Mouse (Mus musculus) lung, adult 2 months (tissue): ENCODE data around the gene Dcakd. TPM values are rescaled to one million over a fixed set of nuclear protein-coding genes. Genes with fewer than 3 reads are reported as not detected.

Source experiments
- DNase-seq: peaks from one replicate; pipeline ENCODE4 v3.0.0; 2022
- H3K4me1 ChIP-seq: fragments of 200-500 bp; 2 replicates; pipeline ENCODE4 v1.6.1; 2011; ENCODE audit warnings: low read length; ENCODE audit not compliant: control insufficient read depth, insufficient read depth
- H3K4me3 ChIP-seq: fragments of 200-500 bp; replicated peaks from 2 replicates; pipeline ENCODE3; 2011; ENCODE audit warnings: low read depth, mild to moderate bottlenecking, control low read depth, low read length; ENCODE audit errors: extremely low read depth
- CTCF ChIP-seq: fragments of 200-500 bp; IDR thresholded peaks from 2 replicates; pipeline ENCODE4 v1.5.1; 2011; ENCODE audit warnings: mild to moderate bottlenecking, low read length, control low read depth; ENCODE audit not compliant: insufficient read depth
- POLR2A ChIP-seq: fragments of 200-500 bp; IDR thresholded peaks from 2 replicates; pipeline ENCODE4 v1.6.1; 2011; ENCODE audit warnings: low read depth, mild to moderate bottlenecking, control low read depth, low read length, borderline replicate concordance; ENCODE audit errors: extremely low read depth
- WGBS: fragments of 180-500 bp; shearing (Covaris S2); methylation state at CpG from one replicate; pipeline ENCODE4 v1.1.7; 2018; 5-methylcytosine and 5-hydroxymethylcytosine counted together
- polyA plus RNA-seq: library from polyadenylated mRNA; depleted of rRNA; stranded (reverse); fragments of >200 nt; gene quantifications from 2 replicates; pipeline ENCODE4 v1.2.3, GENCODE M21; 2012; rRNA removed

Gene Dcakd
- polyA plus RNA-seq, result 54.4 and 58.2 TPM in 2 replicates

- DNase-seq, result peak; percentile 94
- Histone ChIP-seq H3K4me1 (peaks cover 14% of the 10 kb centered on the region), H3K4me3 (peak within 1 kb of the TSS; percentile 99)
- no peak for TF ChIP-seq CTCF
- peak; percentile 93; the same call in 1 of the 2 replicates for TF ChIP-seq POLR2A
- WGBS, result under 1% methylated on average over 36 of the region's 36 CpGs
These were observed at the start of gene Dcakd, which contains the start of gene Nmt1 for GRCm38 (mm10) chr11:103028176-103028891. Gene Dcakd, minus strand, starts transcription at chr11:103028333. Gene Nmt1, plus strand, starts transcription at chr11:103028190.

GRCm38 (mm10) chr11:103076581-103076980, 48.4 kb upstream of the Dcakd start:
- DNase-seq, result no peak
- Histone ChIP-seq H3K4me1 (peaks cover 7% of the 10 kb centered on the region), H3K4me3 (no peak overlapping the region)
- 84% methylated on average over 8 of the region's 8 CpGs for WGBS
- TF ChIP-seq POLR2A (no peak), CTCF (no peak)

- peaks cover 7% of the 10 kb centered on the region for H3K4me1 ChIP-seq
- DNase-seq, result no peak
- TF ChIP-seq POLR2A (no peak), CTCF (no peak)
- H3K4me3 ChIP-seq, result no peak overlapping the region
- WGBS, result 85% methylated on average over 7 of the region's 7 CpGs
These were observed 47.9 kb upstream of the Dcakd start for GRCm38 (mm10) chr11:103076010-103076409.

GRCm38 (mm10) chr11:103074796-103075323, 46.7 kb upstream of the Dcakd start:
- no peaks in the 10 kb centered on the region for H3K4me1 ChIP-seq
- 26% methylated on average over 10 of the region's 10 CpGs for WGBS
- DNase-seq, result no peak
- no peak overlapping the region for H3K4me3 ChIP-seq
- TF ChIP-seq POLR2A (no peak), CTCF (no peak)

GRCm38 (mm10) chr11:103074121-103074650, 46.1 kb upstream of the Dcakd start:
- Histone ChIP-seq H3K4me1 (no peaks in the 10 kb centered on the region), H3K4me3 (no peak overlapping the region)
- 75% methylated on average over 10 of the region's 10 CpGs for WGBS
- DNase-seq, result no peak
- no peak for TF ChIP-seq CTCF
- TF ChIP-seq POLR2A, result no peak

- no peak for TF ChIP-seq CTCF
- no peak for TF ChIP-seq POLR2A
- 84% methylated on average over 7 of the region's 7 CpGs for WGBS
- H3K4me1 ChIP-seq, result no peaks in the 10 kb centered on the region
- no peak for DNase-seq
- H3K4me3 ChIP-seq, result no peak overlapping the region
These were observed 45.5 kb upstream of the Dcakd start for GRCm38 (mm10) chr11:103073671-103074070.

- Histone ChIP-seq H3K4me1 (peaks cover 3% of the 10 kb centered on the region), H3K4me3 (no peak overlapping the region)
- 93% methylated on average over 10 of the region's 10 CpGs for WGBS
- DNase-seq, result no peak
- no peak for TF ChIP-seq CTCF
These were observed 42.3 kb upstream of the Dcakd start for GRCm38 (mm10) chr11:103070322-103070880.

GRCm38 (mm10) chr11:103069731-103070130, 41.6 kb upstream of the Dcakd start:
- no peak for DNase-seq
- 94% methylated on average over 2 of the region's 2 CpGs for WGBS
- no peak for TF ChIP-seq CTCF
- TF ChIP-seq POLR2A, result no peak
- Histone ChIP-seq H3K4me3 (no peak overlapping the region), H3K4me1 (peaks cover 3% of the 10 kb centered on the region)

- no peak for DNase-seq
- TF ChIP-seq CTCF (no peak), POLR2A (no peak)
- 92% methylated on average over 11 of the region's 11 CpGs for WGBS
- H3K4me1 ChIP-seq, result peaks cover 3% of the 10 kb centered on the region
- no peak overlapping the region for H3K4me3 ChIP-seq
These were observed 40.8 kb upstream of the Dcakd start for GRCm38 (mm10) chr11:103068884-103069283.
